9 mouse cellular contexts compared by ENCODE assay signal in genomic region chr5:101967832-101968152, GRCm38 (mm10).
DNase-seq lines count a peak whose midpoint lies in the region; ATAC-seq and TF ChIP-seq lines count a peak whose summit lies in the region.
"Had no signal": no experiment of that assay in that cellular context is flagged by ENCODE, and none has a peak within 500 bp of the region (broad histone marks: within the 10 kb centered on the region; RNA-seq: fewer than 3 reads in every experiment).

No protein-coding gene starts in this region.

- ATAC-seq in kidney, postnatal 0 days (replicated peaks; ENCODE audit: low FRiP score, low read depth), result peak; percentile 16; the same call in 1 of the 2 replicates
- no peak for ATAC-seq in embryonic facial prominence, embryonic 13.5 days (ENCODE audit: insufficient number of reproducible peaks, insufficient read depth, low FRiP score, low TSS enrichment, low read depth)
- no peak for ATAC-seq in intestine, embryonic 15.5 days
- no peak for ATAC-seq in neural tube, embryonic 11.5 days (ENCODE audit: insufficient read depth, low FRiP score, low TSS enrichment)
- ATAC-seq: Patski had no signal

- 45% methylated on average over 2 of the region's 2 CpGs for WGBS in kidney, postnatal 0 days
- WGBS in embryonic facial prominence, embryonic 13.5 days, result 29% methylated on average over 2 of the region's 2 CpGs
- 47% methylated on average over 2 of the region's 2 CpGs for whole genome bisulfite sequencing in intestine, embryonic 15.5 days
- WGBS in neural tube, embryonic 11.5 days, result 71% methylated on average over 2 of the region's 2 CpGs

- no peak for DNase-seq in kidney, postnatal 0 days (ENCODE audit: low spot score)
- DNase-seq in kidney, postnatal 25 days, result no peak
- DNase-seq in neural tube, embryonic 11.5 days (ENCODE audit: low spot score), result no peak
- DNase-seq in testis, postnatal 10 days (ENCODE audit: low spot score), result no peak
- DNase-seq in layer of hippocampus, adult 11-12 months (ENCODE audit: low spot score), result no peak
- DNase-seq: cerebellum, adult 18-20 months had no signal

- TF ChIP-seq CTCF in kidney, postnatal 0 days (IDR thresholded peaks at IDR 0.05; ENCODE audit: low read depth), result no peak

- H3K9me3 ChIP-seq in kidney, postnatal 0 days (replicated peaks; ENCODE audit: low read length), result no peaks in the 10 kb centered on the region
- H3K9me3 ChIP-seq in embryonic facial prominence, embryonic 13.5 days, result no peaks in the 10 kb centered on the region
- H3K9me3 ChIP-seq in intestine, embryonic 15.5 days, result no peaks in the 10 kb centered on the region
- no peaks in the 10 kb centered on the region for H3K9me3 ChIP-seq in neural tube, embryonic 11.5 days (ENCODE audit: control insufficient read depth, low read length)

- no peak overlapping the region for H3K4me3 ChIP-seq in kidney, postnatal 0 days (replicated peaks; ENCODE audit: low read depth, low read length)
- no peak overlapping the region for H3K4me3 ChIP-seq in embryonic facial prominence, embryonic 13.5 days
- no peak overlapping the region for H3K4me3 ChIP-seq in intestine, embryonic 15.5 days (replicated peaks)
- H3K4me3 ChIP-seq in neural tube, embryonic 11.5 days (ENCODE audit: low read depth, low read length), result no peak overlapping the region

- peaks cover 4% of the 10 kb centered on the region for H3K36me3 ChIP-seq in kidney, postnatal 0 days (ENCODE audit: insufficient read depth, low read length)
- peaks cover 8% of the 10 kb centered on the region for H3K36me3 ChIP-seq in embryonic facial prominence, embryonic 13.5 days
- H3K36me3 ChIP-seq in intestine, embryonic 15.5 days, result no peaks in the 10 kb centered on the region
- no peaks in the 10 kb centered on the region for H3K36me3 ChIP-seq in neural tube, embryonic 11.5 days (ENCODE audit: control insufficient read depth, insufficient read depth, low read length)

- peaks cover 23% of the 10 kb centered on the region for H3K4me1 ChIP-seq in kidney, postnatal 0 days (replicated peaks; ENCODE audit: insufficient read depth, low read length)
- peaks cover 20% of the 10 kb centered on the region for H3K4me1 ChIP-seq in embryonic facial prominence, embryonic 13.5 days
- peaks cover 12% of the 10 kb centered on the region; the same call in 1 of the 2 replicates for H3K4me1 ChIP-seq in intestine, embryonic 15.5 days (replicated peaks)
- no peaks in the 10 kb centered on the region for H3K4me1 ChIP-seq in neural tube, embryonic 11.5 days (ENCODE audit: control insufficient read depth, insufficient read depth, low read length)

- peak overlapping the region; percentile 87 for H3K27ac ChIP-seq in kidney, postnatal 0 days
- H3K27ac ChIP-seq in embryonic facial prominence, embryonic 13.5 days, result peak overlapping the region; percentile 58
- H3K27ac ChIP-seq in intestine, embryonic 15.5 days, result peak overlapping the region; percentile 80
- peak overlapping the region; percentile 41; the same call in 1 of the 2 replicates for H3K27ac ChIP-seq in neural tube, embryonic 11.5 days (ENCODE audit: low read depth, low read length)

- H3K9ac ChIP-seq in kidney, postnatal 0 days (ENCODE audit: low read depth, low read length), result no peak overlapping the region
- no peak overlapping the region for H3K9ac ChIP-seq in embryonic facial prominence, embryonic 13.5 days
- no peak overlapping the region for H3K9ac ChIP-seq in intestine, embryonic 15.5 days
- no peak overlapping the region for H3K9ac ChIP-seq in neural tube, embryonic 11.5 days (ENCODE audit: low read length)

- peak overlapping the region; percentile 32; the same call in 1 of the 2 replicates for H3K4me2 ChIP-seq in kidney, postnatal 0 days (ENCODE audit: low read length)
- no peak overlapping the region for H3K4me2 ChIP-seq in embryonic facial prominence, embryonic 13.5 days
- peak overlapping the region; percentile 35; the same call in 1 of the 2 replicates for H3K4me2 ChIP-seq in intestine, embryonic 15.5 days (replicated peaks)
- no peak overlapping the region for H3K4me2 ChIP-seq in neural tube, embryonic 11.5 days (ENCODE audit: low read depth)

- H3K27me3 ChIP-seq in kidney, postnatal 0 days (ENCODE audit: insufficient read depth, low read length), result no peaks in the 10 kb centered on the region
- H3K27me3 ChIP-seq in embryonic facial prominence, embryonic 13.5 days, result no peaks in the 10 kb centered on the region
- H3K27me3 ChIP-seq in intestine, embryonic 15.5 days (replicated peaks), result no peaks in the 10 kb centered on the region
- no peaks in the 10 kb centered on the region for H3K27me3 ChIP-seq in neural tube, embryonic 11.5 days (ENCODE audit: control insufficient read depth, insufficient read depth, low read length)
- H3K27me3 ChIP-seq: Patski had no signal

Comparison
In these comparisons a context has a peak if more than half of its experiments do, and no peak if none do; other contexts are left out.
1. H3K4me2 ChIP-seq: peak in kidney, postnatal 0 days (single experiment) and intestine, embryonic 15.5 days (single experiment); none in embryonic facial prominence, embryonic 13.5 days (single experiment) and neural tube, embryonic 11.5 days (single experiment).
2. Peak in every context shown above with its lines, with median percentiles within 50 percentile points of each other: H3K27ac ChIP-seq.